Mouse (Mus musculus) NIH3T3 (cell line): Measurements from ENCODE around the gene Catsperz.

Experiments
- DNase-seq: peaks from one replicate; pipeline ENCODE4 v3.0.0-alpha.2; 2012; ENCODE audit warnings: low read depth

Gene Catsperz

DNA sequence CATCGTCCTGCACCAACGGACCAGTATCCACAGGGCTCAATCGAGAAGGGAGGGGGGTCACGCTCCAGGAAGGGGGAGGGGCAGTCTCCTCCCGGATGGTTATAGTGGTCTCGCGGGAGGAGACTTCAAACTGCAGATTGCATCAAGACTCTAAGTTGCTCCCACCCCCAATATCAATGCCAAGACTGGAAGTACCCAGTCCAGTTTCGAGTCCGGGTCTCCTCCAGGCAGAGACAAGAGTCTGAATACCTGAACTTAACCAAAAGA lies at the start of gene Catsperz:
Gene Catsperz, minus strand, starts transcription at position 74 of the 267 bp plus-strand sequence.
- no peak for DNase-seq

DNA sequence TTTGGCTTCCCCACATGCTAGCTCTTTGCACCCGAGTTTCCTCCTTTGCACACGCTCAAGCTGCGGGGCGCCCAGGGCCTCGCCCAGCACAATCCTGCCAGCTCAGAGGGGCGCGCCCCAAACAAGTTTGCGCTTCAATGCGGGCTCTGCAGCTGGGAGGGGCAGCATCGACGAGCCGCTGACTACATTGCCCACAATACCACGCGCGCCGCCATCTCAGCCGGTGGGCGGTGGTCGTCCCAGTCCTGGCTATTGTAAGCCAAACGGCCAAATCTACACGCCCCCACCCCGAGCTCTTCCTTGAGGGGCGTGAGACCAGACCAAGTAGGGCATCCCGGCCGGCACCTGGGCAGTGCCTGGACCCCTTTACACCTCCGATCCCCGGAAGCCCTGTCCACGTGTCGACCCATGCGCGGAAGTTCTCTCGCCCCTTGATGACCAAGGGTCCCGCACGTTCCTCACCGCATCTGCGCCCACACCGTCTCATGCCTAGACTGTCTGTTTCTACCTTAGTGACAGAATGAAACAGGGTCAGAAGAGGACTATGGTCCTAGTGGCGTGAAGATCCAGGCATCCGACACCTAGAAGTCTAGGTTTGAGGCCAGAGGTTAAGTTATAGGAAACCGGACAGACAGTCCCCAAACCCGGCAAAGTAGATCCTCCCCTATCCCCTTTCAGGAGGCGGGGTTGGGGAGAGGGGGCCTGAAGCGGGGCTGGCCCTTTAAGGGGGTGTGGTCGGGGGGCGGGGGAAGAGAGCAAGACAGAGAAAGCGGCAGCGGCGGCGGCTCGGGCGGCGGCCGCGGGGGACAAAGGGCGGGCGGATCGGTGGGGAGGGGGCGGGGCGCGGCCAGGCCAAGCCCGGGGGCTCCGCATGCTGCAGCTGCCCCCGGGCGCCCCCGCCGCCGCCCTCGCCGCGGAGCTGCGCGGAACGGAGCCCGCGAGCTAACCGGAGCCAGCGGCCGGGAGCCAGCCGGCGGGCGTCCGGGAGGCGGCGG lies 49.3 kb upstream of the Catsperz start, which contains the start of gene Ppp1r14b:
Gene Ppp1r14b, plus strand, starts transcription at position 758 of the 995 bp plus-strand sequence.
- peak; percentile 93 for DNase-seq

DNA sequence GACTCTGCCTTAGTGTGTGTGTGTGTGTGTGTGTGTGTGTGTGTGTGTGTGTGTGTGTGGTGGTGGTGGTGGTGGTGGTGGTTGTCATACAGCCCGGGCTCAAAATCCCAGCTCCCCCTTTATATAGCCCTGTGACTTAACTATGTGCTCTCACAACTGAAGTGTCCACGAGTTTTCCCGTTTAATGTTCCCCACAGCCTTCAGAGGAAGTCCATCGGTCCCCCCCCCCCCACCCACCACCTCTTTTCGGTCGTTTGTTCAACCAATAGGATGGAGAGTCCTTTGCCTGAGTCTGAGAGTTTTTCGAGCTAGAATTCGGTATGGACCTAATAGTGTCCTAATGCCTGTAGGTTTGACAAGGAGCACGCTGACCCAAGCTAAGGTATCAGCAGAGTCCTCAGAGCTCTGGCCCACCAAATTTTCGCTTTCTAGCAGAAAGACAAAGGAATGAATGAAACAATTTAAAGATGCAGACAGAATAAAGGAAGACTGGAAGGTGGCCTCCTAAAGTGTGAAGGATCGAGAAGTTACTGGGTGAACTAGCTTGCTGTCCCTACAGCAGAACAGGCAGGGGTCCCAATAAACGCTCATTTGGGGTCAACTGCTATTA lies 48.5 kb upstream of the Catsperz start:
- DNase-seq = no peak

DNA sequence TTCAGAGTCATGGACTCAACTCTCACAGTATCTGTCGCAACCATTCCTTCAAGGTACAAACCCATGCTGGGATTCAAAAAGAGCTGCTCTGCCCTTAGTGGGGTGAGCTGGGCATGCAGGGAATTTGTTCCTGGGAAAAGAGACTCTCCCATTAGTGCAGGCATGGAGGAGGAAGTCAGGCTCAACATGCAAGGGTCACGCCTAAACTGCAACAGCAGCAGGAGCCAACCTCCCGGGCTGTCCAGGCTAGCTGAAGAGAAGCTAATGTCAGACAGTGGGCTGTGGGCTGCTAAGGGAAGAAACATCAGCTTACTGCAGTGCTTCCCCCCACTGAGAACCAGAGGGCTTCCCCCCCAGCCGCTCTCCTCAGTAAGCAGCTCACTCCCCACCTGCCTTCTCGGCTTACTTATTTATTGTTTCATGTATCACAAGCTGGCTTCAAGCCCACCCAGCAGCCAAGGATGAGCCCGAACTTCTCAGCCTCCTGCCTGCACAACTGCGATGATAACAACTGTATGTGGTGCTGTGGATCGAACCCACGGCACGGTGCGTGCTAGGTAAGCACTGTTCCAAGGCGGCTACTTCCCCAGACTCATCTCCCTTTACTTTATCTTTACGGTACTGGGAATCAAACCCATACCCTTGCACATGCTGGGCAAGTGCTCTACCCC lies 47.2 kb upstream of the Catsperz start:
- DNase-seq = no peak

DNA sequence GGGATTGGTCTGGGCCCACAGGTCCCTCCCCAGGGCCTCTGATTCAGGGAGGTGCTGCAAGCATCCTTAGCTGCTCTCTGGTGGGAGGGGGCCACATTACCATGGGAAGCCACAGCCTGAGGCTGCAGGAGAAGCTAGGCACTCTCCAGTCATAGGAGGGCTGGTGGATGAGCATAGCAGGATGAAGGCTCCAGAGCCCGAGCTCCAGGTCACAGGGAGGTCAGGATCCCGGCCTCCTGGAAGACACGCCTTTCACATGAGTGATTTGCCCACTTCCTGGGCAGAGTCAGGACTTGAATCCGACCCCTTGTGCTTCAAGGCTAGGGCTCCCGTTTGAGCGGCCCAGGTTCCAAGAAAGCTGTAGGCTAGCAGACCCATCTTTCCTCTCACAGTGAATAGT lies 46.5 kb upstream of the Catsperz start:
- no peak for DNase-seq

DNA sequence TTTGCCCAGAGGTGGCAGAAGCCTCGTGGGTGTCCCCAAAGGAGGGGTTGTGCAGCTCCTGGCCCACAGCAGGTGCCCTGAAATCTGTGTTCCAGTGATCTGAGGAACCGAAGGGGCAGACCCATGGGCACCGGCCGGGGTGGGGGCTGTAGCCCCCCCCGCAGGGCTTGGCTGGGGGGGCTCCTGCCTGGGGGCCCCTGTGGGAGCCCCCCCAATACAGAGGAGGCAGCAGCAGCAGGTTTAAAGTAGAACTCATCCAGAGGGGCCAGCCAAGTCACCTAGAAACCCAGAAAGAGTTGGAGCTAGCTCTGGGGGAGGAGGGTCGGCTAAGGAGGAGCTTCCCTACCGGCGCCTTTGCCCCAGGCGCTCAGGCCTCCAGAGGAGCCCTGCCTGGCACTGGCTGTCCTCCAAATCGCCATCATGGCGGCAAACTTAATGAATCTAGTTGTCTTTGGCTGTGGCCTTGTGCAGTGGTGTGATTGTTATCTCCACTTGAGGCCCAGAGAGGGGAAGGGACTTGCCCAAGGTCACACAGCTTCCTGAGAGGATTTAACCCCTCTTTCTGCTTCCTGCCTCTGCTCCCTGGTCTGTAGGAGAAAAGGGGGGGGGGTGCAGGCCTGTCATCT lies 45.4 kb upstream of the Catsperz start:
- peak; percentile 38 for DNase-seq

DNA sequence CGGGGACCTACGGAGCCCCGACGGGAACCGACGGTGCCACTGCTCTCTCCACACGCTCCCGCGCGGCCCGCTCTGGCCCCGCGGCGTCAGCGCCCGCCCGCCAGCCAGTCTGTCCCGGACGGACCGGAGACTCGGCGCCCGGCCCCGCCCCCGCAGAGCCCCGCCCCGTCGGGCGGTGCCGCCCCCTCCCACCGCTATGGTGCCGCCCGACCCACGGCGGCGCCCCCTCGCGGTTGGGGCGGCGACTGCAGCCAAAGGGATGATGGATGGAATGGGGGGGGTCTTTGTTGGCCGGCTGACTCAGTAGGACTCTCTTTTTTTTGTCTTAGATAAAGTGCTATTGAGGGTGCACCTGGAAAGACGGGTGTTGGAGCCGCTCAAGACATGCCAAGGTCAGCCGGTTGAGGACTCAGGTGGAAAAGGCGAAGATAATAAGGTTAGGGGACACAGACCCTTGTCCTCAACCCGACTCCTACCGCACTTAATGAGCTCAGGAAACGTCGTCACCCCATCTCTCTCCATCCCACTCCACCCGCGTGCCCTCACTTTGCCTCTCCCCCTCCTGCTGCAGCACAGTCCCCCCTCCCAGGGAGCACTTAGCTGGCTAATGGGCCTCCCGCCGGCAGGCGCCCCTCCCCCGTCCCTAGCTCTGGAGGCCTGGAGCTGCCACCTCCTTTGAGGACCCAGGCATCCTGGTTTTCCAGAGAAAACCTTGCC lies 44.6 kb upstream of the Catsperz start:
- peak; percentile 92 for DNase-seq

DNA sequence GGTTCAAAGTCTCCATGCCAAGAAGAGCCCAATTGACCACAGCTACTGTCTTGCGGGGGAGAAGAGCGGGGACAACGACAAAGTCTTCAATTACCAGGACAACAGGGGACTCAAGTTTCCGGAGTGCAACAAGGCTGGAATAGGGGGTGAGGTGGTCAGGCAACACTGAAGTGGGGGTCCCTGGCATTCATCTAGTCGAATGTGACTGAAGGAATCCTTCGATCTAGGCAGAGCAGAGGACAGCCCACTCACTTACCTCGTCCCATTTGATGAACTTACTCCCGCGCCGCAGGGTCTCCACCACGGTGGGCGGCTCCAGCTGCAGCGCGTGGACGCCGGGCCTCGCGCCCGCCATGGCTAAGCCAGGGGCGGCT lies 44.1 kb upstream of the Catsperz start:
- no peak for DNase-seq

DNA sequence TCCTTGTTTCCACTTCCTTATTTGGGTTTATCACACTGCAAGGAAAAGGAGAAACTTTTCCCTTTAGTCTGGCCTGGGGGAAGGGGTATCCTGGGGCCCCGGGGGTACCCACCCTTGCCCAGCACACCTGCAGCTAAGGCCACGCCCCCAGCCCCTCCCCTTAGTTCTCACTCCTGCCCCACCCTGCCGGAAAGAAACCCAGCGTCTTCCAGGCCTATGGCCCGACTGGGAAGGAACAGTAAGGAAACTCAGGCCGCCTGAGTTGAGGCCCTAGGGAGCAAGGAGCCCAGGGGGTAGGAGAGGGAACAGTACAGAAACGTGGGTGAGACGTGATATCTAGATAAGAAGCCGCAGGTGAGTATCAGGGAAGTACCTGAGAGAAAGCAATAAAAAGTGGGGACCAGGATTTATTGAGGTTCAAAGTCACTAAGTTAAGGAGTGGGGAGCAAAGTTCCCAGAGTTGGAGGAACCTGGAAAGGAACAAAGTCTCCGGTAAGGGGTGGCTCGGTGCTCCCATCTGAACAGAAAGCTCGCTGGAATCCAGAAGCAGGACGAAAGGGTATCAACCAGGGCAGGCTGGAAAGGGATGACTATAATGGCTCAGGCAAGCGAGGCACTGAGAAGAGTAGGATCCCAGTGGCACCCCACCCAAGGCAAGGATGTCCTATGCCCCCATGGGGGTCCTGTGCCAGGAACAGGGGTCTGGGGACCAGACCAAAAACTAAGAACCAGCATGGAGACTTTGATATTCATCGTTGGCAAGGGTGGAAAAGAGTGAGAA lies 43.5 kb upstream of the Catsperz start:
- peak; percentile 63 for DNase-seq

DNA sequence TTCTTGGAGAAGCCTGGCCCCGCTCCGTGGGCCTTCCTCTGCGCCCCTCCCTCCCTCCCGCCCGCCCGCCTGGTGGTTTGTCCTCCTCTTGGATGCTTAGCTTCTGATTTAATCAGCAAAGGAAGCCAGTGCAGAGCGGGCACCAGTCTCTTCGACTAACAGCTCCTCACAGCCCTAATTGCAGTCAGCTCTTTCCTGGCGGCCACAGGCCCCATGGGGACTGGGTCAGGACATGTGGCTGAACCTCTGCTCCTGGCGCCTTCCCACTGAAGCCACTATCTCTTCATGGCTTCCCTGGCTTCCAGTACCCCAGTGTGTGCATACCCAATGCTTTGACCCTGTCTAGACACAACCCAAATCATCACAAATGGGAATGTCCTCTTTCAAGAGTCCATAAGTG lies 31.3 kb upstream of the Catsperz start:
- no peak for DNase-seq

DNA sequence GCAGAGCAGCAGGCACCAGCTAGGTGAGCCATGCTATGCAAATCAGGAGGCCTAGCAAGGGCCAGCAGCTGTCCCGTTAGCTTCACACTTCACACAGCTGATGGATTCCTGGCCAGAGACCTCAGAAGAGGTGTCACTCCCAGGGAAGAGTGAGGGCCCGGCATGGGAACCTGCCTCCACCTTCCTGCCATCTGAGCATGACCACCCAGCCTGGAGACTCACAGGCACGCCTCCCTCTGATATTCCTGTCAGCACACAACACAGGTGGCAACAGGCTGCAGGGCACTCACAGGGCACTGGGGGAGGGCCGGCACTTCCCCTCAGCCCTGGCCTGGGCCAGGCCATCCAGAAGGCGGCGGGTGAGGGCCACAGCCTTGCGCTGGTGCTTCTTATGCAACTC lies 30.2 kb upstream of the Catsperz start:
- no peak for DNase-seq

DNA sequence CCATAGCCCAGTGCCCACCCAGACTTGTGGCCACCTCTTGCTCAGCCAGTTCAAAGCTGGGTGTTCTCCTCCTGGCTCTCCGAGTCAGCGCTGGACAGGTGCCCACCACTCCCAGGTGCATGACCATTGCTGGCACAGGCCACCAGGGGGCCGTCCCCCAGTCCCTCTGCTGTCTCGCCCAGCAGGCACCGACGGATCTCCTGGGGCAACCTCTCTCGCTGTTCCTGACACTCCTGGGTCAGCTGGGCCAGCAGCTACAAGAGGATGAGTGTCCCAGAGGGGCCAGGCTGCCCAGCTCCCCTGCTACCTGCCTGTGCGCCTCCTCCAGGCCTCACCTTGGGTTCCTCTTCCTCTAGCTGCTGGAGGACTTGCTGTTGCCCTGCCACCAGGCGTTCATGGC lies 28.9 kb upstream of the Catsperz start:
- peak; percentile 69 for DNase-seq

DNA sequence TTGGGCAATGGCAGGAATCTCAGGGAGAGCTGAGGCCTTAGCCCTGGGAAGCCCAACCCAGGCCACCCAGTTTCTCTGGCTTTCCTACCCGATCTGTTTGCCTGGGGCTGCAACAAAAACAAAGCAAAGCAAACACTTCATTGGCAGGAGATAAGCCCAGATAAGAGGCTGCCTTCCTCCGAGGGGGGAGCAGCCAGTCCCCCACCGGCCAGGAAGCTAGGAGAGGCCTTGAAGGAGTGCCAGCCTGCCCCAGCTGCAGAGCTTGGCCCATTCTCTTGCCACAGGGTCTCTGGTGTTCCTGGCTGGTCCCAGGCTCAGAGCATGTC lies 27.5 kb upstream of the Catsperz start:
- DNase-seq = peak; percentile 70

DNA sequence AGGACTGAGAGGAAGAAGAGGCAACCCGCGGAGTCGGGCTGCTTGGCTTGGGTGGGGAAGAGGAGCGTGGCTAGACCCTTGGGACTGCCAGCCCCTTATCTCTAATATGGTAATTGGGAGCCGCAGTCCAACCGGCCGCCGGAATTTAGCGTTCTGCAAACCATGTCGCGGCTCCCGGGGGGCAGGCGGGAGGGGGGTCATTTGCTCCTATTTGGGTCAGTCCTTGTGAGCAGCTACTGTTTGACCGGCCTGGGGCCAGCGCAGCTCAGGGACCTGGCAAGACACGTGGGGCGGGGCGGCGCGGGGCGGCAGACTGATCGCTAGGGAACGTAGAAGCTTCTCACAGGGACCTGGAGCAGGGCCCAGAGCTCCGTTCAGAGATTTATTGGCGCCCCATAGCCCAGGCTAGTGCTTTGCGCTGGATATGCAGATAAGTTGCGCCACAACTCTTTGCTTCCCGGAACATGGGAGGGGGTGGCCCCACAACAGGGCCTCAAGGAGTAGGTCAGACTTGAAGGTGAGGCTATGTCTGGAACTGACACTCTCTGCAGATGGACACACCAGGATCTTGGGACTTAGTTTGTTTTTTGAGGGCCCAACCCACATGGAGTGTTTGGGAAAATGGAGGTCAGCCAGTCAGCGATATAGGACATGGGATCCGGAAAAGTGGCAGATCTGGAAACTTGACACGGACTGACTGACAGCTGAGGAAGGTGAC lies 27.0 kb upstream of the Catsperz start:
- DNase-seq = peak; percentile 92

DNA sequence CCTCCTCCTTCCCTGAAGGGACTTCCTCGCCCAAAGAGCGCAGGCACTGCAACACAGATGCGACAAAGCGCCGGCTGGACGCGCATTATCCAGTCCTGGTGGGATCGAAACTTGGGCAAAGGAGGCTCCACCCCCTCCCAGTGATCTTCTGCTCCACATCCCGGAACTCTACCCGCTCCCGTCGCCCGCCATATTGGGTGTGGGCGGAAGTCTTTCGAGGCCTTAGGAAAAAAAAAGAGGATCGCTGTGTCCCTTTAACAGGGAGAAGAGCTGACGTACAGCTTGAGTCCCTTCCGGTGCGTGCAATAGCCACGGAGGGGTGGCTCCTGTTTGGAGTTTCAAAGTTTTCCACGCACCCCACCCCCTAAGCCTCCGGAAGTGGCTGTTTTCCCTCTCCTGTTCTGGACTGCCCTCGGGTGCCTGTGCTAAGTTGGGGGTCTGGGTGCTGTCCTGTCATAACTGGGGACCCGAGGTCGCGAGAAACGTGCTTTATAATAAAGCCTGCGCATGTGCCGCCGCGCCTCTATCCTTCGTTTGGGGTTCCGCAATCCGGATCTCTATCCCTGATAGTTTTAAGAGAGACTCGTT lies 26.3 kb upstream of the Catsperz start:
- peak; percentile 96 for DNase-seq

DNA sequence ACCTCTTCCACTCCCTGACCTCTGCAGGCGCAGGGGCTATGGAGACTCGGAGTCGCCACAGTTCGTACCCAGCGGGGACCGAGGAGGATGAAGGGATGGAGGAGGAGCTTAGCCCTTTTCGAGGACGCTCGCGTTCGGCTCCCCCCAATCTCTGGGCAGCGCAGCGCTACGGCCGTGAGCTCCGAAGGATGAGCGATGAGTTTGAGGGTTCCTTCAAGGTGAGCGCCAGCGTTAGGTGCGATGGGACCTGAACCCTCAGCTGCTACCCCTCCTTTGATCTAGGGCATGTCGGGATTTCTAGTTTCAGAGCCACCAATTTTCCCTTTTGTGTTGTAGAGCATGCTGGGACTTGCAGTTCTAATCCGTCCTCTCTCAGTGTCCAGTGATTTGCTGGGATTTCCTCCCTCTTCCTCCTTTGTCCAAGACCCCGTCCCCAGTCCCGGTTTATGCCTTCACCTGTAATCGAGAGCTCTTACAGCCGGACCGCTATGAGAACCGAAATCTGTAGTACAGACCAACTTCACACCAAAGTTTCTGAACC lies 25.5 kb upstream of the Catsperz start:
- DNase-seq = peak; percentile 69

DNA sequence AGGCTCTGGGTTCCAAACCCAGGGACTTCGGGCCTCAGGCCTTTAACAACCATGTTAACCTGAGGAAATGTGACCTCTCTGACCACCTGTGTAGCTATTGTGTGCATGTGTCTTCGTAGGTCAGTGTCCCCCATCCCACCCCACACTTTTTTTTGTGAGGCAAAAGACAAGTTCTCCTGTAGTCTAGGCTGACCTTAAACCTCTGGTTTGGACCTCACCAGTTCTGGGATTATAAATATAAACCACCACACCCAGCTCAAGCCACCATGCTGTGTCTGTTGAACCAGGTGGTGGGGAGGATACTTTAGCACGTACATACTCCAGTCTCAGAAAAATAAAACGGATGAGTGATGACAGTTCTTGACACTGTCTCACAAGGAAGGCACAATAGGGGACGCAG lies 24.8 kb upstream of the Catsperz start:
- no peak for DNase-seq

DNA sequence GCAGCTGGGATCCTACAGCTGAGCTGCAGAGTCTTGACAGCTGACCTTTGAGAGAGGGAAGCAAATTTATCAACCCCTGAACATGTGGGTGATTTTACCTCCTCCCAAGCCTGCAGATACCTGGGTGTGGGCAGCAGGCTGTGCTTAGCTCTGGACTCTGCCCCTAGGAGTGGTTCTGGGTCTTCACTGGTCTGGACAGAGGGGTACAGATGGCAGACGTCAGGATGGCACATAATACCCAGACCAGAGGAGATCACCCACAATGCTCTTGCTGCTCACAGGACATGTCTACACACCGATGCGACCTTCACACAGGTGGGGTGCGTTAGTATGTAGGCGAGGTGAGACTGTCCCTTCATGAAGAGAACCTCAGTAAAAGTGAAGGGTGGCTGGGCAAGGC lies 24.4 kb upstream of the Catsperz start:
- DNase-seq = no peak

DNA sequence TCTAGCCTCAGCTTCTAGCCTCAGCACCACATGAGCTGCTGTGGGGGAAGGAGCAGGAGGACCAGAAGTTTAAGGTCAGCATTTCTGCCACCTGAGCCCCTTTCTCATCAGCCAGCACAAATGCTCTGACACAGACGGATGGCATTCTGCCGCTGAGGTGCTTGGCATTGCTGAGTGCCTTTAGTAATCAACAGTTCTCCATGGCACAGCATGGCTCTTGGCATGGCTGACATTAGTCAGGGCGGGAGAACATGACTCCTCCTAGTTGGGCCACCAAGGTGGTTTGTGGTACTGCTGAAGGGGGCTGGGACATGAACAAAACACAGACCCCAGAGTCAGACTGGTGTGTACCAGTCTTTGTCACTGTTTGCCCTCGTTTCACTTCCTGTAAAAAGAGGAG lies 23.0 kb upstream of the Catsperz start:
- no peak for DNase-seq

DNA sequence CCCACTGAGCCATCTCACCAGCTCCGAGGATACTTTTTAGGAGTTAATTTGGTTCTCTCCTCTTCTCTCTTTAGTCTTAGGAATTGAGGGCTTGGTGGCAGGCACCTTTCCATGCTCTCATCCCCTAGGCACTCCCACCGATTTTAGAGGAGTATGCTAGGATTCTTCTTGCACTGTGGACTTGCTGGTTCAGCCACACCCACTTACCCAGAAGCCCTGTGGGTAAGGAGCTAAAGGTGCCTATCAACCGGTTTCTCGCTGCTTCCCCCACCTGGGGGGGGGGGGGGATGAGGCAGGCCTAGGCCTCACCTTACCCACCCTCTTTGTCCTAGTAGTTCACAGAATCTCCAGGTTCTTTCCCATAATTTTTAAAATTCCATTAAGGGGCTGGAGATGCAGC lies 22.6 kb upstream of the Catsperz start:
- no peak for DNase-seq
